Mouse (Mus musculus) lung, embryonic 16.5 days (tissue): ENCODE results near the gene Cnot4. TPM values are rescaled to one million over a fixed set of nuclear protein-coding genes. Genes with fewer than 3 reads are reported as not detected.
"Not testable (repeated sequence)": the region's sequence is repeated elsewhere in the genome, so short reads cannot be mapped to it uniquely, and the experiment has no call there.

Experiments used
- ATAC-seq: fragments of 200-750 bp; cut with Nextera tagmentation; 2 replicates; pipeline ENCODE4 v1.8.0; 2017; ENCODE audit warnings: low read depth, mild to moderate bottlenecking, moderate library complexity
- H3K27ac ChIP-seq: fragments of 300-500 bp; sonication (generic); 2 replicates; pipeline ENCODE4 v1.5.1; 2014; ENCODE audit warnings: mild to moderate bottlenecking, control low read depth, low read length
- H3K27me3 ChIP-seq: fragments of 300-500 bp; sonication (generic); 2 replicates; pipeline ENCODE4 v1.6.1; 2014; ENCODE audit warnings: low read depth, low read length, mixed read lengths; ENCODE audit not compliant: control insufficient read depth, insufficient read depth
- H3K36me3 ChIP-seq: fragments of 300-500 bp; sonication (generic); 2 replicates; pipeline ENCODE4 v1.6.1; 2014; ENCODE audit warnings: low read length; ENCODE audit not compliant: control insufficient read depth, insufficient read depth
- H3K4me1 ChIP-seq: fragments of 300-500 bp; sonication (generic); replicated peaks from 2 replicates; pipeline ENCODE4 v1.6.1; 2014; ENCODE audit warnings: low read length, mixed read lengths; ENCODE audit not compliant: control insufficient read depth, insufficient read depth
- H3K4me2 ChIP-seq: fragments of 300-500 bp; sonication (generic); 2 replicates; pipeline ENCODE4 v1.6.1; 2014; ENCODE audit warnings: low read depth, low read length, control low read depth
- H3K4me3 ChIP-seq: fragments of 300-500 bp; sonication (generic); 2 replicates; pipeline ENCODE4 v1.5.1; 2014; ENCODE audit warnings: mild to moderate bottlenecking, low read length, control low read depth
- H3K9ac ChIP-seq: fragments of 300-500 bp; sonication (generic); 2 replicates; pipeline ENCODE4 v1.6.1; 2014; ENCODE audit warnings: low read length, control low read depth
- H3K9me3 ChIP-seq: fragments of 300-500 bp; sonication (generic); 2 replicates; pipeline ENCODE4 v1.6.1; 2016; ENCODE audit warnings: low read length; ENCODE audit not compliant: control insufficient read depth
- WGBS: fragments of 180-500 bp; shearing (Covaris S2); extraction: QIAGEN DNeasy Blood & Tissue Kit; methylation state at CpG from one replicate; pipeline ENCODE4 v1.1.7; 2014; 5-methylcytosine and 5-hydroxymethylcytosine counted together
- polyA plus RNA-seq: library from polyadenylated mRNA; unstranded; fragments of >200 nt; fragmentation: Nextera tagmentation; extraction: Ambion mirVana; gene quantifications from 2 replicates; pipeline ENCODE4 v1.2.1, GENCODE M21; 2015

Gene Cnot4
- polyA plus RNA-seq, result 28.1 and 28.7 TPM in 2 replicates

GRCm38 (mm10) chr6:35133579-35134488 lies at the start of gene Cnot4:
Gene Cnot4 (minus strand): TSS chr6:35133724.
- Histone ChIP-seq H3K27ac (peak within 1 kb of the TSS; percentile 85), H3K4me3 (peak within 1 kb of the TSS; percentile 84), H3K9ac (peak within 1 kb of the TSS; percentile 86), H3K36me3 (no peaks in the 10 kb centered on the region), H3K9me3 (no peaks in the 10 kb centered on the region), H3K4me1 (peaks cover 8% of the 10 kb centered on the region), H3K4me2 (peak within 1 kb of the TSS; percentile 92), H3K27me3 (no peaks in the 10 kb centered on the region)
- WGBS, result under 1% methylated on average over 50 of the region's 55 CpGs
- ATAC-seq, result peak; percentile 99

- H3K27ac ChIP-seq, H3K27me3 ChIP-seq, H3K4me1 ChIP-seq, H3K9ac ChIP-seq, H3K4me2 ChIP-seq, ATAC-seq, H3K36me3 ChIP-seq, H3K9me3 ChIP-seq, H3K4me3 ChIP-seq: not testable (repeated sequence)
- WGBS, result 88% methylated on average over 3 of the region's 3 CpGs
Observed at GRCm38 (mm10) chr6:35179299-35179698, 45.8 kb upstream of the Cnot4 start.

GRCm38 (mm10) chr6:35177650-35178272 lies 44.2 kb upstream of the Cnot4 start:
- Histone ChIP-seq H3K27ac (peak overlapping the region; percentile 97), H3K9me3 (no peaks in the 10 kb centered on the region), H3K36me3 (no peaks in the 10 kb centered on the region), H3K4me1 (0 out of 2 replicates have a peak, but pooled peaks cover 4% of the 10 kb centered on the region), H3K27me3 (no peaks in the 10 kb centered on the region), H3K4me2 (peak overlapping the region; percentile 87), H3K4me3 (peak overlapping the region; percentile 70), H3K9ac (peak overlapping the region; percentile 92)
- whole genome bisulfite sequencing, result under 1% methylated on average over 42 of the region's 69 CpGs
- ATAC-seq, result peak; percentile 73

- 0 out of 2 replicates have a peak, but pooled peaks cover 4% of the 10 kb centered on the region for H3K4me1 ChIP-seq
- no peaks in the 10 kb centered on the region for H3K9me3 ChIP-seq
- H3K4me3 ChIP-seq, result peak within 1 kb of the TSS; percentile 70
- H3K27me3 ChIP-seq, result no peaks in the 10 kb centered on the region
- ATAC-seq, result peak; percentile 95
- H3K4me2 ChIP-seq, result peak within 1 kb of the TSS; percentile 87
- H3K36me3 ChIP-seq, result no peaks in the 10 kb centered on the region
- peak within 1 kb of the TSS; percentile 92 for H3K9ac ChIP-seq
- peak within 1 kb of the TSS; percentile 97 for H3K27ac ChIP-seq
- WGBS, result 3% methylated on average over 34 of the region's 34 CpGs
Observed at GRCm38 (mm10) chr6:35176979-35177649, 43.6 kb upstream of the Cnot4 start, which contains the start of gene Nup205. Gene Nup205 (plus strand): TSS chr6:35177421.

- no peak for ATAC-seq
- WGBS, result 82% methylated on average over 4 of the region's 4 CpGs
- H3K27ac ChIP-seq, result no peak overlapping the region
- no peaks in the 10 kb centered on the region for H3K9me3 ChIP-seq
- no peaks in the 10 kb centered on the region for H3K4me1 ChIP-seq
- H3K4me3 ChIP-seq, result no peak overlapping the region
- no peaks in the 10 kb centered on the region for H3K36me3 ChIP-seq
- H3K27me3 ChIP-seq, result no peaks in the 10 kb centered on the region
- H3K4me2 ChIP-seq, result no peak overlapping the region
- no peak overlapping the region for H3K9ac ChIP-seq
Observed at GRCm38 (mm10) chr6:35173181-35173580, 39.7 kb upstream of the Cnot4 start.

GRCm38 (mm10) chr6:35172028-35172427 lies 38.5 kb upstream of the Cnot4 start:
- H3K9ac ChIP-seq, H3K9me3 ChIP-seq, H3K36me3 ChIP-seq, H3K27ac ChIP-seq, ATAC-seq, H3K4me1 ChIP-seq, H3K27me3 ChIP-seq, H3K4me2 ChIP-seq, H3K4me3 ChIP-seq: not testable (repeated sequence)
- WGBS, result 70% methylated on average over 3 of the region's 3 CpGs

GRCm38 (mm10) chr6:35169250-35169649 lies 35.7 kb upstream of the Cnot4 start:
- no peaks in the 10 kb centered on the region for H3K9me3 ChIP-seq
- ATAC-seq, result no peak
- no peak overlapping the region for H3K27ac ChIP-seq
- H3K4me3 ChIP-seq, result no peak overlapping the region
- WGBS, result 50% methylated on average over 4 of the region's 4 CpGs
- H3K9ac ChIP-seq, result no peak overlapping the region
- H3K27me3 ChIP-seq, result no peaks in the 10 kb centered on the region
- H3K4me2 ChIP-seq, result no peak overlapping the region
- no peaks in the 10 kb centered on the region for H3K4me1 ChIP-seq
- H3K36me3 ChIP-seq, result no peaks in the 10 kb centered on the region

GRCm38 (mm10) chr6:35154540-35154939 lies 21.0 kb upstream of the Cnot4 start:
- H3K9me3 ChIP-seq, result no peaks in the 10 kb centered on the region
- H3K9ac ChIP-seq, result no peak overlapping the region
- H3K27ac ChIP-seq, result no peak overlapping the region
- no peaks in the 10 kb centered on the region for H3K4me1 ChIP-seq
- no peaks in the 10 kb centered on the region for H3K27me3 ChIP-seq
- no peak overlapping the region for H3K4me3 ChIP-seq
- no peaks in the 10 kb centered on the region for H3K36me3 ChIP-seq
- no peak for ATAC-seq
- no peak overlapping the region for H3K4me2 ChIP-seq
